Mouse (Mus musculus): ENCODE measurements around the gene Pdgfc.
A peak's percentile ranks its signal among the peaks of the same experiment; 100 is the strongest.

The Pdgfc gene

GRCm38 (mm10) chr3:81160457-81161165, 124.4 kb downstream of the Pdgfc start:
- DNase-seq, result no peak

- DNase-seq, result no peak
Observed at GRCm38 (mm10) chr3:81162129-81162528, 125.9 kb downstream of the Pdgfc start.

GRCm38 (mm10) chr3:81164091-81164490, 127.9 kb downstream of the Pdgfc start:
- DNase-seq, result no peak

- DNase-seq, result peak; percentile 4
Observed at GRCm38 (mm10) chr3:81170073-81170809, 134.0 kb downstream of the Pdgfc start.

GRCm38 (mm10) chr3:81174832-81175231, 138.6 kb downstream of the Pdgfc start:
- no peak for DNase-seq

GRCm38 (mm10) chr3:81181319-81182013, 145.2 kb downstream of the Pdgfc start:
- no peak for DNase-seq

GRCm38 (mm10) chr3:81196937-81197336, 160.7 kb downstream of the Pdgfc start:
- DNase-seq, result no peak

GRCm38 (mm10) chr3:81197644-81198043, 161.4 kb downstream of the Pdgfc start:
- DNase-seq, result no peak

GRCm38 (mm10) chr3:81200647-81201046, 164.4 kb downstream of the Pdgfc start:
- no peak for DNase-seq

- DNase-seq, result no peak
Observed at GRCm38 (mm10) chr3:81205201-81205600, 169.0 kb downstream of the Pdgfc start.

- DNase-seq, result no peak
Observed at GRCm38 (mm10) chr3:81208246-81208645, 172.0 kb downstream of the Pdgfc start.

- DNase-seq, result no peak
Observed at GRCm38 (mm10) chr3:81211147-81211546, 174.9 kb downstream of the Pdgfc start.

GRCm38 (mm10) chr3:81211666-81212065, 175.4 kb downstream of the Pdgfc start:
- no peak for DNase-seq

- DNase-seq, result no peak
Observed at GRCm38 (mm10) chr3:81215547-81216118, 179.4 kb downstream of the Pdgfc start.

GRCm38 (mm10) chr3:81221682-81222081, 185.5 kb downstream of the Pdgfc start:
- DNase-seq, result no peak

GRCm38 (mm10) chr3:81228344-81228743, 192.1 kb downstream of the Pdgfc start:
- DNase-seq, result no peak

- peak; percentile 87 for DNase-seq
Observed at GRCm38 (mm10) chr3:81242697-81243590, 206.7 kb downstream of the Pdgfc start.

- peak; percentile 71 for DNase-seq
Observed at GRCm38 (mm10) chr3:81243591-81243990, 207.4 kb downstream of the Pdgfc start.

GRCm38 (mm10) chr3:81262801-81263200, 226.6 kb downstream of the Pdgfc start:
- no peak for DNase-seq
